Mouse (Mus musculus) testis, postnatal 14 days (tissue): ENCODE results near the gene Zfp668.
"Not testable (repeated sequence)": the region's sequence is repeated elsewhere in the genome, so short reads cannot be mapped to it uniquely, and the experiment has no call there.

Source experiments
- DNase-seq: peaks from one replicate; pipeline ENCODE4 v3.0.0; 2021; ENCODE audit warnings: low spot score

Gene Zfp668

DNA sequence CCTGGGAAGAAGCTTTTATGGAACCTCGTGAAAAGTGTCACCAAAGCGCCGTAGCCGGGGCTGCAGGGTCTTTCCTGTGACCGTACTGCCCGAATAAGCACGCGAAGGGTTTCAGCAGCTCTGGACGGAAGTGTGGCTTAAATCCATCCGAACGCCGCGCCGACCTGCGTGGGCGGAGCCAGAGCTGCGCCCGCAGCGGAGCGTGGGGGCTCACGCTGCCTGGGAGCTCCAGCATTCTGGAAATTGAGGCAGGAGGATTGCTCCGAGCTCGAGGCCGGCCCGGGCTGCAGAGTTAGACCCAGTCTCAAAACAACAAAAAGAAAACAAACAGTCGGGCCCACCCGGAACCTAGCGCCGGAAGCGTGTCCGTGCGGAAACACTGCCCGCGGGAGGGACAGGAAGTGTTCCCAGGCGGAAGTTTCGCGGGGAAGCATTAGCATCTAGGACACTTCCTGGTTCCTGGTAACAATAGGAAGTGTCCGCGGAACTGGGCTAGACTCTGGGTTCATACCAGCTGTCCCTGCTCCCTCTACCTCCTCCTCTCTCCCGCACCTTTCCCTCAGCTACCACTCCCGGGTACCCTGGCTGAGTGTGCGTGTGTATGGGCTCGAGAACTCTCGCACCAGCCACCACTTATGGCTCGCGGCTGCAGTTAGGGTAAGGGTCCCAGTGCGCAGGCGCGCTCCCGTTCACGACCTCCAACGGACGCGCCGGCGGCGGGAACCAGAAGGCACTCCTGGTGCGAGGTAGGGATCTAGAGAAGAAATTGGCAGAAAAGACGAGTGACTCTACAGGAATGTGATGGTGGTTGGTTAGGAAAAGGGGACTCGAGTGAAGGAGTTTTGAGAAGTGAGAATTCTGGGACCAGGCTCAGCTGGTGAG lies at the start of gene Zfp668:
Gene Zfp668, minus strand, starts transcription at position 362 of the 882 bp plus-strand sequence.
- DNase-seq, result peak; percentile 92

DNA sequence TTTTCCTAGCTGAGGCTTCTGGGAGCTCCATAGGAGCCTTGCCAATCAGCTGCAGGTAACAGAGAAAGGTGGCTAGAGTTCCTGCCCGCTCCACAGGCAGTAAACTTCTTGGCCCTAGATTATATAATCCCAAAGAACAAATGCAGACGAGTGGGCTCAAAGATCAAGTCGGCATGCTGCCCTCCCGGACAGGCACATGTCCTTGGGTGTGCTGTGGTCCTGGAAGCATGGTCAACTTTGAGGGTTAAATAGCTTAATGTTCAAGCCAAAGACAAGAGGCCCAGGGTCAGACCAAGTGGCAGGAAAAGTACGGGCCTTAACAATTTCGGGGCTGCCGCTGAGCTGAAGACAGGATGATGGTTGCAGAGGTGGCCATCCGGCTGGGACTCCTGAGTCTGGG lies 49.4 kb upstream of the Zfp668 start:
- DNase-seq, result no peak

DNA sequence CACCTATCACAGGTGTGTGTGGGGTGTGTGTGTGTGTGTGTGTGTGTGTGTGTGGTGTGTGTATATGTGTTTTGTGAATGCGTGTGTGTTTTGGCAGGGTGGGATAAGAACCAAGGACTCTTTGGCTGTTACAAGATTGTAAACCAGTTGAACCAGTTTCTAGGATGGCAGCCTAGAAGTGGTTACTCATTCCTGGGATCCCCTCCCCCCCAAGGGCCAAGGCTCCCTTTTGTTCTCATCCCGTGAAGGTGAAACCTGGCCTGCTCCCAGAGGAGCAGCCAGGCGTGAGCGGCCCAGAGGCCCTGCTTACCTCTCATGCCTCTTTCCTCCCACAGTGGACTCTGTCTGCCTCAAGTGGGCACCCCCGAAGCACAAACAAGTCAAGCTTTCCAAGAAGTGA lies 48.6 kb upstream of the Zfp668 start:
- DNase-seq, result no peak

DNA sequence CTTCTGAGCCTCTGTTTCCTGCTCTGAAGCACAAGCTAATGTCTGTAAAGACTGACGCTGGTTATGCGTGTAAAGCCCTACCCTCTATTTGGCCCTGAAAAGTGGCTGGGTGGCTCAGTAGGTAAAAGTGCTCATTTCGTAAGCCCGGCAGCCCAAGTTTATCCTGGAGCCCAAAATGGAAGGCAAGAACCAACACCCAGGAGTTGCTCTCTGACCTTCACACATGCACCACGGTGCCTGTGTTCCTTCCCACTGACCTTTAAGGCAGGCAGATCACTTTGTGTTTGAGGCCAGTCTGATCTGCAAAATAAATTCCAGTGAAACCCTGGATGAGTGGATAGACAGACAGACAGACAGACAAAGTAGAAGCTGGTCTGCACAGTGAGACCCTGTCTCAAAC lies 47.1 kb upstream of the Zfp668 start:
- DNase-seq, result no peak

DNA sequence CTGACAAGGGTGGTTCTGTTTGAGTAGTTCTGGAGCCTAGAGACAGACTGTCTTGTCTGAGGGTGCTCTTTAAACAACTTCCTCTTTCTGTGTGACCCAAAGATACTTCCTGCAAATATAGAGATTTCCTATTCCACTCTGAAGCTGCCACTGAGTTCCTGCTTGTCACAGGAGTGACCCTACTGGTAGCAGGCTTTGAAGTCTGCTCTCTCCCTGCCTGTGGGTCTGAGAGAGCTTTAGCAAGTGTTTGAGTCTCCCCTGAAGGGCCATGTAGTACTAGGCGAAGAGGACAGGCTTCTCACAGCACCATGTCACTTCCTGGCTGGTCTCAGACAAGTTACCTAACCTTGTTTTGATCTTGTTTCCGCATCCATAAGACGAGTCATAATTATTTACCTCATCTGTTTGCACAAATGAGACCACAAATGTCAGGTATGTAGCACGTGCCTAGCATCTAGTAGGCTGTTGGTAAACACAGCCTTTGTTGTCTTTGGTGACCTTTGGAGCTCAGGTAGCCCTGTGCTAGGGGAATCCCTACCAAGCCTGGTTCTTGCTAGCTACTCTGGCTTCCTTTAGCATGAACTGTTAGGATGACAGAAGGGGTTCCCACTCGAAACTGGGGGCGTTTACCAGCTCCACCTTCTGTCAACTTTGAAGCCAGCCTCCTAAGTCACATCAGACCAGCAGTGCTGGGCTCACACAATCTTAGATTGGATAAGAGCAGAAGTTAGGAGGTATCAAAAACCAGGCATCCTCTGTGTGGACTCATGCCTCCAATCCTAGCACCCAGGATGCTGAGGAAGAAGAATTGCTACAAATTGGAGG lies 46.0 kb upstream of the Zfp668 start:
- no peak for DNase-seq

DNA sequence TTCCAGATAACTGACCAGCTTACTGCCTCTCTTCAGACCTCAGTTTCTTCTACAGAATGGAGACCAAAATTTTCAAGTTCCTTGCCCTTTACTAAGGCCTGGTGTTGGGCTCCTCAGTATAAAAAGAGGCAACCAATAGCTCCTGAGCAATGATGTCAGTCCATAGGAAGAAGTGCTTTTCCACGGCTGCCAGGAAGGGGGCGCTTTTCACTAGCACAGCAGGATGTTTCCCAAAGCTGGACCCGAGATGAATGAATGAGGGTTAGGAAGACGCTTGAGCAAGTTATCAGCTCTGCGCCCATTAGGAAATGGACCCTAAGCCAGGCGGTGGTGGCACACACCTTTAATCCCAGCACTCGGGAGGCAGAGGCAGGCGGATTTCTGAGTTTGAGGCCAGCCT lies 44.9 kb upstream of the Zfp668 start:
- no peak for DNase-seq

DNA sequence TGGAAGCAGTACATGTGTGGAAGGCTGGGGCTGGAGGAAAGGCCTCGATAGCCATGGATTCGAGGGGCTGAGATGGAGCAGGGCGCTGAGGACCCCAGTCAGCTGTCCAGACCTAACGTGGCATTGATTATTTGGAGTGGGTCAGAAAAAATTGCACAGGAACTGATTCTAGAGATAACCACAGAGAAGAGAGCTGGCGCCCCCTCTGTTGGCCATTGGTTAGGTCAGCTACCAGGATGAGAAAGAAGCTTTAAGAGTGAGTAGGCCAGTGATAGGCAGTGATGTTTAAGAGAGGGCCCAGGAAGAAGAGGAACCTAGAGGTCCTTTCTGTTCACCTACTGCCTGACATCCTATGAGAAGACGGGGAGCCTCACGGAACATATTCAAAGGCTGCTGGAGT lies 42.7 kb upstream of the Zfp668 start:
- DNase-seq, result no peak

DNA sequence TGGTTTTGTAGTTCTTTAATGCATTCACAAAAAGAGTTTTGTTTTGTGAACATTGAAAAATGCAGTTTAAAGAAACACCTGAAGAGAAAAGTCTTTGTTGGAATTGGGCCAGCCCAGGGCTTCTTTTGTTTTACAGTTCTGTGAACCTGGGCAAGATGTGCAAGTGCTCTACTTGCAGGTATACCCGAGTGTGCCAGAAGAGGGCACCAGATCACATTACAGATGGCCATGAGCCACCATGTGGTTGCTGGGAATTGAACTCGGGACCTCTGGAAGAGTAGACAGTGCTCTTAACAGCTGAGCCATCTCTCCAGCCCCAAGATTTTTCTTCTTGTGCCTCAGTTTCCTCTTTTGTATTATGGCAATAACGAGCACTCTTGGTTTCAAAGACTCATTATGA lies 41.6 kb upstream of the Zfp668 start:
- no peak for DNase-seq

DNA sequence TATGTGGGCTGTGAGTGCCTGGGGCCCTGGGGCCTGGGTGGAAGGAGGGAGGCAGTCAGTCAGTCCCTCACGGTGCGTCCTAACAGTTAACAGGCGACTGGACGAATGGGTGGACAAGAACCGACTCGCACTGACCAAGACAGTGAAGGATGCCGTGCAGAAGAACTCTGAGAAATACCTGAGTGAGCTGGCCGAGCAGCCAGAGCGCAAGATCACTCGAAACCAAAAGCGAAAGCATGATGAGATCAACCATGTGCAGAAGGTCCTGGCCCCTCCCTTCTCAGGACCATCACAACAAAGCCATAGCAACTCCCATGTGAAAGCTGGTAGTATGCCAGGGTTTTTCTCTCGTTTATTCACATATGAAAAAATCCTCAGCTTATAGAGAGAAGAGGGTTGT lies 38.7 kb upstream of the Zfp668 start:
- no peak for DNase-seq

DNA sequence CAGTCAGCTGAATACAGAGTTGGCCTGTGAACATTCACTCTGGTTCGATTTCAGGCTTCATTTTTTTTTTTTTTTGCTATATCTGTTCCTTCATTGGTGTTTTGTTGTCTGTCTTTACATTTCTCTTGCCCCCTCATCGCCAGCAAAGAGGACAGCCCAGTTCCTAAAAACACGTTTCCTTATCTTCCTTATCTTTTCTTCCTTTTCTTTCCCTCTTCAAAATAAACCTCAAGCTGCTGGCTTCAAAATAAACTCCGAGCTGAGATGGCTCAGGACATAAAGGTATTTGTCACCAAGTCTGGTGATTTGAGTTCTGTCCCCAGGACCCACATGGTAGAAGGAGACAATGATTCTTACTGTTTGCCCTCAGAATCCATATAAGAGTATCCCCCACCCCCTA lies 36.3 kb upstream of the Zfp668 start:
- DNase-seq, result no peak

DNA sequence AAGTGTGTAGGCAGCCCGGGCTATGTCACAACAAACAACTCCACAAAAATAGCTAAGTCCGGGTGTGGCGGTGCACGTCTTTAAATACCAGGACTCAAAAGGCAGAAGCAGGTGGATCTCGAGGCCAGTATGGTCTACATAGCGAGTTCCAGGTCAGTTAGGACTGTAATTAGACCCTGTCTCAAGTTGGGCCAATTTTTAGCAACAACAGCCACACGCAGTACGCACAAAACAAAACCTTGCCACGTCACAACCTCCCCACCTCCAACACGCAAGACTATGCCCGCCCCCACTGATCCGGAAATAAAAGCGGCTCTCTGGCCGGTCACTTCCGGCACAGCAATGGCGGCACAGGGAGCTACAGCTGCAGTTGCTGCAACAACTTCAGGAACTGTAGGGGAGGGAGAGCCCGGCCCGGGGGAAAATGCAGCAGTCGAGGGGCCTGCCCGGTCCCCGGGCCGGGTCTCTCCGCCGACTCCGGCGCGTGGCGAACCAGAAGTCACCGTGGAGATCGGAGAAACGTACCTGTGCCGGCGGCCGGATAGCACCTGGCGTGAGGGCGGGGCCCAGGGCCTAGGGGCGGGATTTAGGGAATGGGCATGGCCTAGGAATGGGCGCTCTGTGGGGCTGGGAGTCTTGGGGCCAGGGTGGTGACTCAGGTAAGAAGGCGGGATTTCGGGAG lies 35.7 kb upstream of the Zfp668 start, which contains the start of gene Kat8:
Gene Kat8, plus strand, starts transcription at position 327 of the 682 bp plus-strand sequence.
- DNase-seq, result peak; percentile 88

DNA sequence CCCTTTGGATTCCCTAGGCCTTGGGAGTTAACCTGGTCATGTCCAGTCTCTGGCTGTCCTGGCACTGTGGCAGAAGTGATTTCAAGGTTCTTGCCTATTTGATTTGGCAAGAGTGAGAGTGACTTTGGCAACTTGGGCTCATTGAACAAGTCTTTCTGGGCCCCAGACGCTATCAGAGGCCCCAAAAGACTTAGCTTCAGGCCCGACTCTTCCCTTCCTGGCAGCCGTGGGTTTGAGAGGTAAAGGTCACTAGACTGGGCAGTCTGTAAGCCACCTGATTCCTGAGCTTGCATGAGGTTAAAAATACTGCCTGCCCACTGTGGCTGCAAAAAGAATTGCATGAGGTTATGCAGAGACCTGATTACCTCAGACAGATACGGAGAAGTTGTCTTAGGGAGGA lies 32.0 kb upstream of the Zfp668 start:
- DNase-seq, result no peak

DNA sequence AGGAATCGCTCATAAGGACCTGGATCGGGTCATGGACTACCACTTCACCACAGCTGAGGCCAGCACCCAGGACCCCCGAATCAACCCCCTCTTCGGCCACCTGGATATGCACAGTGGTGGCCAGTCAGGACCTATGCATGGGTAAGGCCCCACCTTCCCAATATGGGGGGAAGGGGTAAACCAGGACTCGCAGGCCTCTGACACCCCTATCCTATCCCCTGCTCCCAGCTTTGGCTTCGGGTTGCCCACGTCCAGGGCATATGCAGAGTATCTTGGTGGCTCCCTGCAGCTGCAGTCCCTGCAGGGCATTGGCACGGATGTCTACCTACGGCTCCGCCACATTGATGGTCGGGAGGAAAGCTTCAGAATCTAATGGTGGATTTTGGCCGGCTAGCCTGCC lies 31.3 kb upstream of the Zfp668 start:
- no peak for DNase-seq

DNA sequence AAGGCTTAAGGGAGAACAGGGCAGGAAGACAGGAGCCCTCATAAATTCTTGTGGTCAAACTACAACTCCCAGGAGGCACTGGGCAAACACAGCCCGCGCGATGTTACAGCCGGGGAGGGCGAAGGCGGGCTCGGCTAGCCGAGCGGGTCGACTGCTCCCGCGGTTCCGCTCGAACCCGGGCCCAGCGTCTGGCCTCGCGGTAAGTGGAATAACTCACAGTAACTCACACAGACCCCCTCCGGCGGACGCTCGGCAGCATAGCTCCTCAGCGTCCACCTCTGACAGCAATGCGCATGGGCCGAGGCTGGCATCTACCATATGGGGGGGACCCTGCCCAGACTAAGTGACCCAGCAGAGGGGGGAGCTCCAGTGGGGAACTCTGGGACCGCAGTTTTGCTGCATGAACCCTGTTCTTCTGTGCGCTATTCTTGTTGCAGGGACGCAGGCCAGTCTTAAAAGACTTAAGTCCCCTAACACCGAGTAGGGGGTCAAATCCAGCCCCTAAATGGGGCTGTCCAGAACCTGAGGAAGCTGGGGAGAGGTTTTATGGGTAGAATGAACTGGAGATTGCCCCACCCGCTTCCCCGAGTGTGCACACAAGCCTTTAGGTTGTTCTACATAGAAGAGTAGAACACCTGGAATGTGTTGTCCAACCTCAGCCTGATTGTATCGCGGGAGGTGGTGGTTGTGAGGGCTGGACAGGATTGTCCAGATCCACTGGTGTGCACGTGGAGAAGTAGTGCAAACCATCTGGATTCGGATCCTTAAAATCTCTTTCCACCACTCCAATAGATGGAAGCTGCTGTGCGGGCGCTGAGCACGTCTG lies 27.6 kb upstream of the Zfp668 start, which contains the start of gene Bckdk:
Gene Bckdk, plus strand, starts transcription at position 112 of the 826 bp plus-strand sequence.
- peak; percentile 82 for DNase-seq

DNA sequence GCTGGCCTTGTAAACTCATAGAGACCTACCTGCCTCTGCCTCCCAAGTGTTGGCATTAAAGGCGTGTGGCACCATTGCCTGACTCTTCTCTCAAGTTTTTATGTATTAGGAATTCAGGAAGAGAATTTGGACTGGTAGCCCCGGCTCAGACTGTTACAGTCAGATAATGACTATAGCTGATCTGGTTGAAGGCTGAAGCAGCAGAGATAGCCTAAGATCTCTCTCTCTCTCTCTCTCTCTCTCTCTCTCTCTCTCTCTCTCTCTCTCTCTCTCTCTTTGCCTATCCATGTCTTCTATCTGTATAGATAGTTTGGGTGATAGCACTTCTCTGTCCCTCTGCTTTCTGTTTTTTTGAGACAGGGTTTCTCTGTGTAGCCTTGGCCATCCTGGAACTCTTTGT lies 25.1 kb upstream of the Zfp668 start:
- DNase-seq, result no peak

DNA sequence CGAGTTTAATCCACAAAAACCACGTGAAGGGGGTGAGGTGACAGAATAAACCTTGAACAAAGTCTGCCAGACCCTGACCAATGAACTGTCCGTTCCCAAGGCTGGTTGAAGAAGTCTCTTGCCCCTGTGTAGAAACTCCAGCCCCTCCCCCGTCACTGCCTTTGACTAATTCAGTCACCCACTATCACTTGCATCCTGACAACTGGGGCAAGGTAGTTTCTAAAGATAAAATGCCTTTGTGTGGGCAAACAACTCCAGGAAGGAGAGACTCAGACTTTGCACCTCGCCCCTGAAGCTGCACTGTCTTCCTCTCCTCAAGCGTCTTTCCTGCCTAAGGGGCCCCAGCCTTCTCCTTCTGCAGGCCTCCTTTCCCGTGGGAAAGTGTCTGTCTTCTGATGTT lies 23.4 kb upstream of the Zfp668 start:
- no peak for DNase-seq

DNA sequence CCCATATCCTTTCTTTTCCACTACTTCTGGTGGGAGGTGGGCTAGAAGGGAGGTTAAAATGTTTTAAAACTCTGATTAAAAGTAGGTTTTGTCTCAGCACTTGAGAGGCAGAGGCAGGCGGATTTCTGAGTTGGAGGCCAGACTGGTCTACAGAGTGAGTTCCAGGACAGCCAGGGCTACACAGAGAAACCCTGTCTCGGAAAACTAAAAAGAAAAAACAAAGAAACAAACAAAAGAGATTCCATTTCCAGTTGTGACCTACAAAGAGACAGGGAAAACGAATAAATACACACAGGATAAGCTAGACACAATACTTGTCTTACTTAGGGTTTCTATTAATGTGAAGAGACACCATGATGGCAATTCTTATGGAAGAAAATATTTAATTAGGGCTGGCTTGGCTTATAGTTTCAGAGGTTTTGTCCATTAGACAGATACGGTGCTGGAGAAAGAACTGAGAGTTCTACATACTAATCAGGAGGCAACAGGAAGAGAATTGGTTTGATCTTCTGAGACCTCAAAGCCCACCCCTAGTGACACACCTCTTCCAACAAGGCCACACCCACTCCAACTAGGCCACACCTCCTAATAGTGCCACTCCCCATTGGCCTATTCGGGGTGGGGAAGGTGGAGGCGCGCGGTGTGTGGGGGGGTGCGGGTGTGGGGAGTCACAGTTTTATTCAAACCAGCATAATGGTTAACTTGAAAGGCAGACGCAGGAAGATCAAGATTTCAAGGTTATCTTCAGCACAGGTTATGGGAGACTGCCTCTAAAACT lies 21.7 kb upstream of the Zfp668 start:
- no peak for DNase-seq

DNA sequence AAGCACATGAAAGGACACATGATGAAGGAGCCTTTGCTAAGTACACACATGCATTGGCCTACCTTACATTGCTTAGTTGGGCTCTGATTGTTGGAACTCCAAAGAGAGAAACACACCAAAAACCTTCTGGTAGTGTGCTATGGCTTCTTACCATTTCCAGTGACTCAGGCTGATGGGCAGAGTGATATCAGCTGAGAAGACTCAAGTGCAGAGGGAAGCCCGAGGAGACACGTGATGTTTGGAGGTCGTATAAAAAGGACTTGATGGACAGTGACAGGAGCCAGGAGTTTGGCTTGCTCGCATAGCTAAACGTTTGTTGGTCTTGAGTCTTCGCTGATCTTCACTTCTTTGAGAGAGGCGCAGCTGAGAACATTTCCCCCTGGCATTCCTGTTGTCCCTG lies 20.9 kb upstream of the Zfp668 start:
- no peak for DNase-seq

DNA sequence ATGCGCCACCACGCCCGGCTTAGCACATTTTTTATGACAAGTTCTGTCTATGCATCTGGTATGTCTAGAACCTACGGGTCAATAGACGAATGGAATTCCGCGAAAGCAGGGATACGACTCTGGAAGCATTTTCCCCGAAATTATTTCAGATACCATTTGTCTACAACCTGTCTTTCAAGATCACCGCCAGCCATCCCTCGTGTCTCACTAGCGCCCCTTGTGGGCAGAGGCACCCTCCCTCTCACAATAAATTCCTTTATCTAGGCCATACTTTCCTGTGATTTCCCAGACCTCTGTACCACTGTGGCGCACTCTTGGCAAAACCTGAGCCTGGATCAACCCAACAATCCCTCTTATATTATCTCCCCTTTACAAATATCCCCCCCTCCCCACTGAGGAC lies 19.8 kb upstream of the Zfp668 start:
- peak; percentile 69 for DNase-seq

DNA sequence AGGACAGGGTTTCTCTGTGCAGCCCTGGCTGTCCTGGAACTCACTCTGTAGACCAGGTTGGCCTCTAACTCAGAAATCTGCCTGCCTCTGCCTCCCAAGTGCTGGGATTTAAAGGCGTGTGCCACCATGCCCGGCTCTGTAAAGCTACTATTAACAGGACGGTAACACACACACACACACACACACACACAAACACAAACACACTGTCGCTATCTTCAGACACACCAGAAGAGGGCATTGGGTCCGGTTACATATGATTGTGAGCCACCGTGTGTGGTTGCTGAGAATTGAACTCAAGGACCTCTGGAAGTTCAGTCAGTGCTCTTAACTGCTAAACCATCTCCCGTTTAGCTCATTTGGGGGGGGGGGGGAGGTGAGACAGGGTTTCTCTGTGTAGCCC lies 19.3 kb upstream of the Zfp668 start:
- DNase-seq, result not testable (repeated sequence)

DNA sequence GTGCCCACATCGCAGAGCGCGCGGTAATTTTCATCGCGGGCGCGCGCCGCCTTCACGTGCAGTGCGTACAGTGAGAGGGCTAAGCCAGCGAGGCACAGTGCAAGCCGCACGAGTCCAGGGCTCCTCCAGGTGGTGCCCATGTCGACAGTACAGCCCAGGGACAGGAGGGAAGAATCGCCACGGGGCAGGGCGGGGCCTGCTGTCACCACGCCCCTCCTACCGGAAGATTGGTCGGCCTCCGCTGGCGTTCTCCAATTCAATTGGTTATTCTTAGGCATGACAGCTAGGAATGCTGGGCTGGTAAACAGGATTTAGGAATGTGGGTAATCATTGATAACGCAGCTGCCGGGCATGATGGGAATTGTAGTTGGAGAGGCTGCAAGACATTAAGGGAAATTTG lies 18.8 kb upstream of the Zfp668 start, which contains the start of the genes Gm21974 and Vkorc1:
Gene Gm21974, minus strand, starts transcription at position 13 of the 400 bp plus-strand sequence.
Gene Vkorc1, minus strand, starts transcription at position 176 of the 400 bp plus-strand sequence.
- DNase-seq, result peak; percentile 95
